Mouse (Mus musculus) lung, postnatal 0 days (tissue): Measurements from ENCODE around the gene Gng4. TPM values are rescaled to one million over a fixed set of nuclear protein-coding genes. Genes with fewer than 3 reads are reported as not detected.
A peak's percentile ranks its signal among the peaks of the same experiment; 100 is the strongest.
"Not testable (repeated sequence)": the region's sequence is repeated elsewhere in the genome, so short reads cannot be mapped to it uniquely, and the experiment has no call there.

Source experiments
- ATAC-seq: fragments of 200-750 bp; cut with Nextera tagmentation; 2 replicates; pipeline ENCODE4 v1.8.0; 2017; ENCODE audit warnings: moderate library complexity
- DNase-seq: peaks from one replicate; pipeline ENCODE4 v3.0.0-alpha.2; 2016; ENCODE audit warnings: low spot score
- H3K27ac ChIP-seq: fragments of 300-500 bp; sonication (generic); 2 replicates; pipeline ENCODE4 v1.5.1; 2014; ENCODE audit warnings: antibody characterized with exemption, mild to moderate bottlenecking, low read length, mixed read lengths
- H3K27me3 ChIP-seq: fragments of 300-500 bp; sonication (generic); replicated peaks from 2 replicates; pipeline ENCODE4 v1.6.1; 2014; ENCODE audit warnings: low read length, mixed read lengths; ENCODE audit not compliant: insufficient read depth
- H3K36me3 ChIP-seq: fragments of 300-500 bp; sonication (generic); 2 replicates; pipeline ENCODE4 v1.6.1; 2014; ENCODE audit warnings: low read length, mixed read lengths; ENCODE audit not compliant: insufficient read depth
- H3K4me1 ChIP-seq: fragments of 300-500 bp; sonication (generic); 2 replicates; pipeline ENCODE4 v1.6.1; 2014; ENCODE audit warnings: antibody characterized with exemption, low read depth, low read length, mixed read lengths; ENCODE audit not compliant: insufficient read depth
- H3K4me2 ChIP-seq: fragments of 300-500 bp; sonication (generic); replicated peaks from 2 replicates; pipeline ENCODE4 v1.6.1; 2014; ENCODE audit warnings: low read depth, mild to moderate bottlenecking, low read length, moderate library complexity, mixed read lengths
- H3K4me3 ChIP-seq: fragments of 300-500 bp; sonication (generic); 2 replicates; pipeline ENCODE4 v1.5.1; 2014; ENCODE audit warnings: low read depth, low read length
- H3K9ac ChIP-seq: fragments of 300-500 bp; sonication (generic); replicated peaks from 2 replicates; pipeline ENCODE4 v1.6.1; 2014; ENCODE audit warnings: low read depth, mild to moderate bottlenecking
- H3K9me3 ChIP-seq: fragments of 300-500 bp; sonication (generic); 2 replicates; pipeline ENCODE4 v1.6.1; 2016; ENCODE audit warnings: low read length, mixed read lengths
- CTCF ChIP-seq: IDR thresholded peaks from 2 replicates; pipeline ENCODE4 v1.5.1; 2016; ENCODE audit warnings: antibody characterized with exemption, mild to moderate bottlenecking
- EP300 ChIP-seq: IDR thresholded peaks from 2 replicates; pipeline ENCODE4 v1.6.1; 2016; ENCODE audit warnings: antibody characterized with exemption, mild to moderate bottlenecking, control low read depth
- WGBS: fragments of 180-500 bp; shearing (Covaris S2); extraction: QIAGEN DNeasy Blood & Tissue Kit; methylation state at CpG from one replicate; pipeline ENCODE4 v1.1.7; 2014; 5-methylcytosine and 5-hydroxymethylcytosine counted together
- polyA plus RNA-seq: library from polyadenylated mRNA; unstranded; fragments of >200 nt; fragmentation: Nextera tagmentation; extraction: Ambion mirVana; gene quantifications from 2 replicates; pipeline ENCODE4 v1.2.1, GENCODE M21; 2015

Gng4 gene
- polyA plus RNA-seq, 1 experiment from 2014 or later, result 1.4 TPM

- peaks cover 3% of the 10 kb centered on the region; the same call in 1 of the 2 replicates for H3K4me1 ChIP-seq
- no peaks in the 10 kb centered on the region for H3K36me3 ChIP-seq
- H3K4me3 ChIP-seq, result no peak overlapping the region
- no peaks in the 10 kb centered on the region for H3K9me3 ChIP-seq
- peaks cover 18% of the 10 kb centered on the region for H3K27me3 ChIP-seq
- TF ChIP-seq CTCF (no peak), EP300 (no peak)
- ATAC-seq (no peak), DNase-seq (no peak)
- no peak overlapping the region for H3K9ac ChIP-seq
- H3K27ac ChIP-seq, result no peak overlapping the region
- WGBS, result 84% methylated on average over 6 of the region's 6 CpGs
- no peak overlapping the region for H3K4me2 ChIP-seq
Observed at GRCm38 (mm10) chr13:13786971-13787370, 3.1 kb downstream of the Gng4 start.

DNA sequence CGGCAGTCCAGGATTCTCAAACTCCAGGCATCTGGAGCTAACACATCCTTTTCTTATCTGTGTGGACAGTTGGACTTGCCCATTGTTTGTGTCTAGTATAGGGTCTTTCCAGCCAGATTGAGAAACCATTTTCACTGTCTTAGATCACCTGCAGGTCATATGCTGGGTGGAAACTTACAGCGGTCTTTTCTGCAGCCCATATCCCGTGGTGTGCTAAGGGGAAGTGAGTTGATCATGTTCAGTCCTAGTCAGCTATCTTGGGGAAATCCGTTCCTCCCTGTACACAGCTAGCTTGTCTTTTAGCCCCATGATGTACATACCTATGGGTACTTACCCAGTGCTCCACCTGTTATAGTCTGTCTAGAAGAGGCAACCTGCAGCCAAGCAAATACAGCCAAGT, 4.2 kb downstream of the Gng4 start:
- peaks cover 3% of the 10 kb centered on the region; the same call in 1 of the 2 replicates for H3K4me1 ChIP-seq
- H3K9ac ChIP-seq, result no peak overlapping the region
- H3K4me3 ChIP-seq, result no peak overlapping the region
- no peaks in the 10 kb centered on the region for H3K9me3 ChIP-seq
- WGBS, result 91% methylated on average over 4 of the region's 4 CpGs
- no peak overlapping the region for H3K27ac ChIP-seq
- peaks cover 18% of the 10 kb centered on the region for H3K27me3 ChIP-seq
- no peak overlapping the region for H3K4me2 ChIP-seq
- DNase-seq (no peak), ATAC-seq (no peak)
- no peaks in the 10 kb centered on the region for H3K36me3 ChIP-seq
- TF ChIP-seq EP300 (no peak), CTCF (no peak)

DNA sequence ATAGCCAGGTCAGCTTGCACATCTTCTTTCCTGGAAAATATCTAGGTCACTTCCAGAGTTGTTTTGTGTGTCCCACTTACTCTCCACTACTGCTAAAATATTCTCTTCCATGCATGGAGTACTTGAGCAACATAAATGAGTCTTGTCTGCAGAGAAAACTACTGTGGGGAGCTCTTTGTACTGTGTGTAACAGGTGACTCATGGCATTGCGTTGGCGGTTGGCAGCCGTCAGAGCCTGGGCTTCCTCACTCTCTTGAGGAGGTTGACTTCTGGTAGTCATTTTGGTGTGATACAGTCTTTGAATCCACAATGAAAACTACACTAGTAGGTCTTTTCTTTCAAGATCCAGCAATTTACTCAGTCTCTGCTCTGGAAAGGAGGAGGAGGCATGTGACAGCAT, 8.1 kb downstream of the Gng4 start:
- no peak for ATAC-seq
- Histone ChIP-seq H3K9me3 (no peaks in the 10 kb centered on the region), H3K4me3 (no peak overlapping the region), H3K4me2 (no peak overlapping the region), H3K27ac (no peak overlapping the region), H3K9ac (no peak overlapping the region), H3K36me3 (no peaks in the 10 kb centered on the region), H3K27me3 (no peaks in the 10 kb centered on the region; the same call in 1 of the 2 replicates), H3K4me1 (no peaks in the 10 kb centered on the region)
- 83% methylated on average over 3 of the region's 3 CpGs for WGBS
- DNase-seq, result no peak
- TF ChIP-seq EP300, result no peak
- TF ChIP-seq CTCF, result no peak

- Histone ChIP-seq H3K27ac (no peak overlapping the region), H3K9ac (no peak overlapping the region), H3K27me3 (no peaks in the 10 kb centered on the region; the same call in 1 of the 2 replicates), H3K36me3 (no peaks in the 10 kb centered on the region), H3K4me1 (no peaks in the 10 kb centered on the region), H3K4me2 (no peak overlapping the region), H3K9me3 (no peaks in the 10 kb centered on the region), H3K4me3 (no peak overlapping the region)
- ATAC-seq, result no peak
- WGBS, result 20% methylated on average over 5 of the region's 5 CpGs
- TF ChIP-seq EP300, result no peak
- TF ChIP-seq CTCF, result no peak
- DNase-seq, result no peak
Observed at GRCm38 (mm10) chr13:13795166-13795832, 11.4 kb downstream of the Gng4 start.

DNA sequence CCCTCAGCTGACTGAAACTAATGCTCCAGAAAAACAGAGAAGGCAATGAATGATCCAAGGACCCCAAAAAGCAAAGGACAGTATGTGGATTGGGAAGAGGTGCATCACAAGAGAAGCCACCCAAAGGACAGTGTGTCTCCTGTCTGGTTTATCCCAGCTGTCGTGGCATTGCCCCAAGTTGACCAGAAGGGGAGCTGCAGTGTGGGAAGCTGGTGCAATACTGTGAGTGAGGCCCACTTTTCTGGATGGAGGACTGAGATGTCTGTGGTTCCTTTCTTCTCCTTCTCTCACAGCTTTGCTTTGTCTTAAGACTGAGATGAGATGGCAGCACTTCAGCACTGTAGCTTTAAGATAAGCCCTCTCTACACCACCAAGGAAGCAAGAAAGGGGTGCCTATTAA, 12.2 kb downstream of the Gng4 start:
- TF ChIP-seq CTCF, result 0 out of 2 replicates have a peak, but pooled peaks have one; percentile 11
- no peak for TF ChIP-seq EP300
- Histone ChIP-seq H3K27ac (no peak overlapping the region), H3K9me3 (no peaks in the 10 kb centered on the region), H3K36me3 (no peaks in the 10 kb centered on the region), H3K27me3 (no peaks in the 10 kb centered on the region), H3K4me1 (no peaks in the 10 kb centered on the region), H3K4me2 (no peak overlapping the region), H3K4me3 (no peak overlapping the region), H3K9ac (no peak overlapping the region)
- DNase-seq, result no peak
- WGBS, result 84% methylated on average over 1 of the region's 1 CpGs
- ATAC-seq, result no peak

DNA sequence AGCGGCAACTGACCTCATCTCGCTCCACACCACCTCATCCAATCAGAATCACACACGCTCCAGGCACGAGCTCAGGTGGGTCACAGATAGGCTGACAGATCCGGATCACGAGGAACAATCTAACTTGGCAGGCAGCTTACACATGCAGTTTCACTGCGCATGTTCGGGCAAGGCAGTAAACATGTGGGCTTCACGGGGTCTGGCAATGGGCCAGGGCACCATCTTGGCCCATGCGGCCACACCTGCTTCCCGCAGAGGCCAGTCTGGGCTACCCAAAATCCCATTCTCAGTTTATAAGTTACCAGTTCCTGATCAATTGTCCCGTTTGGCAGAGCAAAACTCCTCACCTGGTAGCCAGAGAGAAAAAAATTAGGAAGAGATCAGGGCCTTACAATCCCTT, 14.0 kb downstream of the Gng4 start:
- H3K4me3 ChIP-seq, ATAC-seq, H3K27ac ChIP-seq, H3K9ac ChIP-seq, H3K27me3 ChIP-seq, H3K4me2 ChIP-seq, H3K9me3 ChIP-seq, H3K4me1 ChIP-seq, H3K36me3 ChIP-seq, DNase-seq: not testable (repeated sequence)
- 87% methylated on average over 12 of the region's 12 CpGs for WGBS

GRCm38 (mm10) chr13:13798775-13799174, 14.9 kb downstream of the Gng4 start:
- H3K9me3 ChIP-seq, result no peaks in the 10 kb centered on the region
- no peak overlapping the region for H3K27ac ChIP-seq
- H3K36me3 ChIP-seq, result no peaks in the 10 kb centered on the region
- H3K9ac ChIP-seq, result no peak overlapping the region
- ATAC-seq (no peak), DNase-seq (no peak)
- no peak for TF ChIP-seq EP300
- no peak for TF ChIP-seq CTCF
- no peaks in the 10 kb centered on the region for H3K27me3 ChIP-seq
- H3K4me2 ChIP-seq, result no peak overlapping the region
- H3K4me1 ChIP-seq, result no peaks in the 10 kb centered on the region
- H3K4me3 ChIP-seq, result no peak overlapping the region
- 71% methylated on average over 8 of the region's 8 CpGs for WGBS
